Mouse (Mus musculus) kidney, adult 2 months (tissue): Measurements from ENCODE around the gene Dnhd1. TPM values are rescaled to one million over a fixed set of nuclear protein-coding genes. Genes with fewer than 3 reads are reported as not detected.
A peak's percentile ranks its signal among the peaks of the same experiment; 100 is the strongest.
"Not testable (repeated sequence)": the region's sequence is repeated elsewhere in the genome, so short reads cannot be mapped to it uniquely, and the experiment has no call there.

Experiments
- DNase-seq: peaks from one replicate; pipeline ENCODE4 v3.0.0; 2021
- H3K27ac ChIP-seq: fragments of 200-500 bp; 2 replicates; pipeline ENCODE4 v1.5.1; 2012; ENCODE audit warnings: low read depth, low read length, control low read depth, inconsistent platforms; ENCODE audit not compliant: insufficient read depth
- H3K27me3 ChIP-seq: fragments of 200-500 bp; replicated peaks from 2 replicates; pipeline ENCODE4 v1.6.1; 2012; ENCODE audit warnings: mild to moderate bottlenecking, moderate library complexity, low read length, inconsistent platforms; ENCODE audit not compliant: control insufficient read depth, insufficient read depth
- H3K36me3 ChIP-seq: fragments of 200-500 bp; 2 replicates; pipeline ENCODE4 v1.6.1; 2012; ENCODE audit warnings: mild to moderate bottlenecking, moderate library complexity, low read length, inconsistent platforms; ENCODE audit not compliant: control insufficient read depth, insufficient read depth
- H3K4me1 ChIP-seq: fragments of 200-500 bp; 2 replicates; pipeline ENCODE4 v1.6.1; 2011; ENCODE audit warnings: low read length; ENCODE audit not compliant: control insufficient read depth, insufficient read depth
- H3K4me3 ChIP-seq: fragments of 200-500 bp; 2 replicates; pipeline ENCODE4 v1.5.1; 2011; ENCODE audit warnings: mild to moderate bottlenecking, low read depth, low read length, control low read depth; ENCODE audit not compliant: insufficient read depth
- CTCF ChIP-seq: fragments of 200-500 bp; conservative IDR thresholded peaks from 2 replicates; pipeline ENCODE4 v1.5.1; 2011; ENCODE audit warnings: low read depth, mild to moderate bottlenecking, control low read depth, low read length, moderate library complexity, mixed read lengths; ENCODE audit not compliant: insufficient read depth, insufficient read length
- POLR2A ChIP-seq: fragments of 200-500 bp; IDR thresholded peaks from one replicate; pipeline ENCODE4 v1.6.1; 2011; ENCODE audit warnings: low read depth, low read length, control low read depth
- WGBS: fragments of 180-500 bp; shearing (Covaris S2); methylation state at CpG from one replicate; pipeline ENCODE4 v1.1.7; 2018; 5-methylcytosine and 5-hydroxymethylcytosine counted together
- polyA plus RNA-seq: library from polyadenylated mRNA; depleted of rRNA; stranded (reverse); fragments of >200 nt; gene quantifications from 2 replicates; pipeline ENCODE4 v1.2.3, GENCODE M21; 2012

The Dnhd1 gene
- polyA plus RNA-seq, 1 experiment: 2.8 TPM

DNA sequence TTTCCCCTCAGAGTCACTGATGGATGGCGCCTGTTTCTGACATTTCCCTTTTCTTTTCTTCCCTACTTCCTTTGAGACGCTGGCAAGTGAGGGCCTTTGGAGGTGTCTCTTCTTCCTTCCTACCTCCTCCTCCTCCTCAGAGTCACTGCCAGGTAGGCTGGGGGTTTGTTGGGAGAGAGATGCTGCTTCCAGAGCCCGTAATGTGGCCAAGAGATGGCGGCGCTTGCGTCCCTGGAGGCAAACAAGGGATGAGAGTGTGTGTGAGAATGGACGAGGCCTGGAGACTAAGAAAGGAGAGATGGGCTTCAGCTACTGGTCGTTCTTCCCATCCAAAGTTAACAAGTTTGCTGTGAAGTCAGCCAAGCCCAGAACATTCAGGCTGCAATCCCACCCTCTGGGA, 84.2 kb downstream of the Dnhd1 start:
- Histone ChIP-seq H3K27me3 (no peaks in the 10 kb centered on the region), H3K36me3 (peaks cover 1% of the 10 kb centered on the region; the same call in 1 of the 2 replicates), H3K27ac (no peak overlapping the region), H3K4me1 (peaks cover 7% of the 10 kb centered on the region; the same call in 1 of the 2 replicates), H3K4me3 (no peak overlapping the region)
- DNase-seq: no peak
- 85% methylated on average over 8 of the region's 8 CpGs for WGBS
- TF ChIP-seq CTCF (no peak), POLR2A (no peak)

GRCm38 (mm10) chr7:105735464-105735863, 84.8 kb downstream of the Dnhd1 start:
- not testable (repeated sequence) for H3K27ac ChIP-seq, H3K4me3 ChIP-seq
- WGBS: 42% methylated on average over 4 of the region's 4 CpGs

DNA sequence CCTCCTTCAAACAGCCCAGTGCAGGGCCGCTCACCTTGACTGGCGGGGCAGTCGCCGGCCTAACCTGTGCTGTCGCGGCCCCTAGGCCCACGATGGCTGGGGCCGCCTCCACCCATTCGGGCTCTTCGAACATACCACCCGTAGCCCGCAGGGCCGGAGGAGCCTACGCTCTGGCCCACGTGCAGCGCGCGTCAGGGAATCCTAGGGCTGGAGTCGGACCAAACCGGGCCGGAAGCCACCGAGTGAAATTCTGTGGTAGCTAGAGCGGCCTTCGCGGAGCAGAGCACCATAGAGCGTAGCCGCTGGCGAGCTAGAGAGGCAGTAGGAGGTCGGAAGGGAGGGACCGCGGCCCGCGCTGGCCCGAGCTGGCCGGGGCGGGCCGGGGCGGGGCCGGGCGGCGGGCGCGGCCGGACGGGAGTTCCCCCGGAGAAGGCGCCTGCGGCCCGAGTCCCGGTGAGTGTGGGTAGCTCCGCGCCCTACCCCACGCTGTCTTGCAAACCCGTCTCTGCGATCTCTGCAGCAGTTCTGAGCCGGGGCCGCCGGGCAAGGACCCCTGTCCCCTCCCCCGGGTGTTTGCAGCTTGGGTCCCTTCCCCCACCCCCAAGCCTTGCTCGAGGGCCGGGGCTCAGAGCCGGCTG, 85.8 kb downstream of the Dnhd1 start, which contains the start of gene Ilk:
Gene Ilk, plus strand, starts transcription at position 329 of the 638 bp plus-strand sequence.
- TF ChIP-seq POLR2A (peak; percentile 76), CTCF (no peak)
- H3K27ac ChIP-seq: peak within 1 kb of the TSS; percentile 90
- DNase-seq: peak; percentile 97
- peaks cover 7% of the 10 kb centered on the region; the same call in 1 of the 2 replicates for H3K4me1 ChIP-seq
- no peaks in the 10 kb centered on the region for H3K27me3 ChIP-seq
- under 1% methylated on average over 62 of the region's 62 CpGs for WGBS
- peak within 1 kb of the TSS; percentile 81 for H3K4me3 ChIP-seq
- peaks cover 1% of the 10 kb centered on the region; the same call in 1 of the 2 replicates for H3K36me3 ChIP-seq

More at GRCm38 (mm10) chr7:105735464-105735863, 84.8 kb downstream of the Dnhd1 start:
- DNase-seq, H3K27me3 ChIP-seq, H3K4me1 ChIP-seq, H3K36me3 ChIP-seq: not testable (repeated sequence)

- Histone ChIP-seq H3K27ac (peak within 1 kb of the TSS; percentile 90), H3K27me3 (no peaks in the 10 kb centered on the region), H3K36me3 (peaks cover 1% of the 10 kb centered on the region; the same call in 1 of the 2 replicates), H3K4me1 (peaks cover 7% of the 10 kb centered on the region; the same call in 1 of the 2 replicates), H3K4me3 (peak within 1 kb of the TSS; percentile 81)
- TF ChIP-seq CTCF (no peak), POLR2A (no peak)
- peak; percentile 53 for DNase-seq
- WGBS: under 1% methylated on average over 30 of the region's 30 CpGs
Measured at GRCm38 (mm10) chr7:105736911-105737521, 86.4 kb downstream of the Dnhd1 start, which contains the start of gene Rrp8. Rrp8 (minus strand) TSS chr7:105737385.

DNA sequence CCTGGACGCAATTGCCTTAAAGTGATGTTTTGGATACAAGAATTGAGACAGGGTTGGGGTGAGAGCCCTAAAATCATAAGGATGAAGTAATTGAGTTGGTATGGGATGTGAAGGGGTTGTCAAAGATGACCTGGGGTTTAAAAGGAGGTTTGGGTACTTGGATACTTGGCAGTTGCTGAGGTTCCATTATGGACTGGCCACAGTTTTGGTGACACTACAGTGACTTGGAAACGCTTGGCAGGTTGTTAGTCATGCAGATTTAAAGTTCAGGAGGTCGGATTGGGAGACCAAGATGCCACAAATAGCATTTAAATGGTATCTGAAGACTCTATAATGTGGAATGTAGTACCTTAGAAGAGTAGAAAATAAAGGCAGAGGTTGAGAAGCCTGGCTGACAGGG, 87.0 kb downstream of the Dnhd1 start:
- no peaks in the 10 kb centered on the region for H3K27me3 ChIP-seq
- H3K4me3 ChIP-seq: peak overlapping the region; percentile 75
- peak; percentile 21 for DNase-seq
- H3K27ac ChIP-seq: peak overlapping the region; percentile 90; the same call in 1 of the 2 replicates
- TF ChIP-seq CTCF: no peak
- TF ChIP-seq POLR2A: no peak
- WGBS: 7% methylated on average over 3 of the region's 3 CpGs
- H3K36me3 ChIP-seq: peaks cover 1% of the 10 kb centered on the region; the same call in 1 of the 2 replicates
- H3K4me1 ChIP-seq: peaks cover 7% of the 10 kb centered on the region; the same call in 1 of the 2 replicates

DNA sequence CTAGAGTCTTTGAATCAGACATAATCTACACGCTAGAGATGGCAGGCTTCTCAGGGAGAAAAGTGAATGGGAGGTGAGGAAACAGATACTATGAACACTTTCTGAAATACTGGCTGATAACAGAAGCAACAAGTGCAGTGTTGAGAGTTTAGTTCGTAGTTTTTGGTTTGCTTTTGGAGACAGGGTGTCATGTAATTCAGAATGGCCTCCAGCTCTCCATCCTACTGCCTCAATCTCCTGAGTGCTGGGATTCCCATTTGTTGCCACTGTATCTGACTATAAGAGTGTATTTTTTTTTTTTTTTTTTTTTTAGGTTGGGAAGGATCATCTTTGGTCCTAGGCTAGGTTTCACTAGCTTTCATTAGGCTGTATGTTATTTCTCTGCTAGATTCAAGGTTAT, 87.7 kb downstream of the Dnhd1 start:
- 57% methylated on average over 2 of the region's 2 CpGs for WGBS
- TF ChIP-seq CTCF: no peak
- no peak for TF ChIP-seq POLR2A
- H3K4me3 ChIP-seq: no peak overlapping the region
- H3K36me3 ChIP-seq: no peaks in the 10 kb centered on the region; the same call in 1 of the 2 replicates
- peaks cover 10% of the 10 kb centered on the region; the same call in 1 of the 2 replicates for H3K4me1 ChIP-seq
- H3K27me3 ChIP-seq: no peaks in the 10 kb centered on the region
- no peak for DNase-seq
- H3K27ac ChIP-seq: peak overlapping the region; percentile 33; the same call in 1 of the 2 replicates

DNA sequence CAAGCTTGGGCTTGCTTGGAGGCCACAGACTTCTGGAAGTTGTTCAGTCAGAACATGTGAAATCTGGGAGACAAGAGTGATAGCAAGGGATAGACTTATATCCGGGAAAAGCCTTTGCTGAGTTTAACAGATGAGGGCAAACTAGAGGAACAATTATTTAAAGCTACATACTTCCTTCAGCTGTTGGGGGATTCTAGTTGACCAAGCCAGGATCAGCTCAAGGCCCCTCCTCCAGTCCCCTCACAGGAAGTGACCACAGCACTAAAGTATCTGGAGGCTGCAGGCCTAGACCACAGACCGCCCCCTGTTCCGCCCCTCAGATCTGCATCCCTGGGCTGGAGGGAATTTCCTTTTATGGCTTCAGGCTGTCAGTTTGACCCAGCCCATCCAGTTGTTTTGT, 88.3 kb downstream of the Dnhd1 start:
- Histone ChIP-seq H3K4me1 (peaks cover 15% of the 10 kb centered on the region; the same call in 1 of the 2 replicates), H3K4me3 (0 out of 2 replicates have a peak overlapping the region, but pooled peaks have one; percentile 9), H3K27me3 (no peaks in the 10 kb centered on the region), H3K27ac (peak overlapping the region; percentile 88), H3K36me3 (no peaks in the 10 kb centered on the region; the same call in 1 of the 2 replicates)
- TF ChIP-seq CTCF (no peak), POLR2A (peak; percentile 11)
- DNase-seq: peak; percentile 84
- 33% methylated on average over 3 of the region's 3 CpGs for WGBS
